Mouse (Mus musculus) midbrain, embryonic 13.5 days (tissue): ENCODE measurements around the gene Atp5f1. TPM values are rescaled to one million over a fixed set of nuclear protein-coding genes. Genes with fewer than 3 reads are reported as not detected.

Source experiments
- ATAC-seq: fragments of 200-750 bp; cut with Nextera tagmentation; 2 replicates; pipeline ENCODE4 v1.8.0; 2017; ENCODE audit warnings: mild to moderate bottlenecking, moderate TSS enrichment, moderate library complexity
- H3K27ac ChIP-seq: fragments of 300-500 bp; sonication (generic); 2 replicates; pipeline ENCODE4 v1.5.1; 2015; ENCODE audit warnings: inconsistent platforms, mild to moderate bottlenecking, moderate library complexity
- H3K27me3 ChIP-seq: fragments of 300-500 bp; sonication (generic); 2 replicates; pipeline ENCODE4 v1.6.1; 2015; ENCODE audit warnings: mild to moderate bottlenecking, inconsistent platforms
- H3K36me3 ChIP-seq: fragments of 300-500 bp; sonication (generic); 2 replicates; pipeline ENCODE4 v1.6.1; 2015; ENCODE audit warnings: mild to moderate bottlenecking, inconsistent platforms
- H3K4me1 ChIP-seq: fragments of 300-500 bp; sonication (generic); replicated peaks from 2 replicates; pipeline ENCODE4 v1.6.1; 2015; ENCODE audit warnings: inconsistent platforms
- H3K4me2 ChIP-seq: fragments of 300-500 bp; sonication (generic); replicated peaks from 2 replicates; pipeline ENCODE4 v1.6.1; 2015; ENCODE audit warnings: moderate library complexity, mild to moderate bottlenecking, inconsistent platforms
- H3K4me3 ChIP-seq: fragments of 300-500 bp; sonication (generic); replicated peaks from 2 replicates; pipeline ENCODE4 v1.5.1; 2015; ENCODE audit warnings: mild to moderate bottlenecking, inconsistent platforms
- H3K9ac ChIP-seq: fragments of 300-500 bp; sonication (generic); replicated peaks from 2 replicates; pipeline ENCODE4 v1.6.1; 2015; ENCODE audit warnings: mild to moderate bottlenecking, inconsistent platforms
- H3K9me3 ChIP-seq: fragments of 300-500 bp; sonication (generic); 2 replicates; pipeline ENCODE4 v1.6.1; 2016; ENCODE audit warnings: mild to moderate bottlenecking, inconsistent platforms
- WGBS: fragments of 180-500 bp; shearing (Covaris S2); methylation state at CpG from one replicate; pipeline ENCODE4 v1.1.7; 2015; 5-methylcytosine and 5-hydroxymethylcytosine counted together
- polyA plus RNA-seq: library from polyadenylated mRNA; unstranded; fragments of >200 nt; fragmentation: Nextera tagmentation; extraction: Ambion mirVana; gene quantifications from 2 replicates; pipeline ENCODE4 v1.2.1, GENCODE M21; 2015

Gene Atp5f1
- polyA plus RNA-seq, 1 experiment from 2014 or later = 541 TPM

DNA sequence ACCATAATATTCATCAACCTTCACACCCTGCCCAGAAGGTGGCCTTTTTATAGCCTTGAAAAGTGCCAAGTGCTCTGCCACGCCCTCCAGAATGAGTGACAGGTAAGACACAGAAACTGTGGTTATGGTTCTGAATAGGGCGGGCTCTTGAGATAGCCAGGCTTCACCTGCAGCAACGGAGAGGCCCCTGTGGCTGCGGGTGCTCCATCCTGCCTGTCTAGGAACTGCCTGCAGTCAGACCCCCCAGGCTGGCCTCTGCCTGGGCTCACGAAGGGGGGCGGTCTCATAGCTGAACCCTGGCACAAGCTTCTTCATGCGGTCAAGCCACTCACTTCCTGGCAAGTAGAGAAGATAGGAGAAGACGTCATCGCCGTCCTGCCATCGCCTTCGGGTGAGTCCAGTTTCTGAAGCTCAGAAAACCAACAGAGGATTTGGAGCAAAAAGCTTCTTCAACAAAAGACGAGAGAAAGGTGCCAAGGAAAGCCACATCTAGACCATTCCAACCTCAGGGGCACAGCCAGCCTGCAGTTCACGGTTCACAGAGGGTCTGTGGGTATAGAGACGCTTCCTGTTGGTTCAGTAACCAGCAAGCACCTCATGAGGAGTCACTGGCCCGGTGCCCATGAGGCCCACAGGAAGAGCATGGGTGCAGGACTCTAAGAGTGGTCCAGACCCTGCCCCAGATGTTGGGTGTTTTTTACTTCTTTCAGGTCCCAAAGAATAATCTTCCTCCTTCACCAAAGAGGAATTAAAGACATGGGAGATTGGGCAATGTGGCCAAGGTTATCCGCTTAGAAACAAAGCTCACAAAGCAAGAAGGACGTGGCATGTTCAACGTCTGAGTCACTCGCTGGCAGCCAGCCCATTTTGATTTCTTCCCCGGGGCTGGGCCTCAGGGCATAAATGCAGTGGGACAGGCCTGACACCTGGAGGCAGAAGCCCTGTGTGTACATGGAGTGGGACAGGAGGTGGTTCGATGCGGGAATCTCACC lies 65.0 kb downstream of the Atp5f1 start:
- Histone ChIP-seq H3K9ac (no peak overlapping the region; the same call in 1 of the 2 replicates), H3K27me3 (no peaks in the 10 kb centered on the region), H3K4me1 (no peaks in the 10 kb centered on the region), H3K27ac (no peak overlapping the region), H3K4me3 (no peak overlapping the region), H3K36me3 (no peaks in the 10 kb centered on the region), H3K4me2 (no peak overlapping the region), H3K9me3 (no peaks in the 10 kb centered on the region)
- ATAC-seq = no peak
- 83% methylated on average over 23 of the region's 23 CpGs for WGBS

- no peaks in the 10 kb centered on the region for H3K27me3 ChIP-seq
- H3K4me3 ChIP-seq = no peak overlapping the region
- ATAC-seq = no peak
- H3K9me3 ChIP-seq = no peaks in the 10 kb centered on the region
- H3K9ac ChIP-seq = no peak overlapping the region
- H3K4me2 ChIP-seq = no peak overlapping the region
- 78% methylated on average over 6 of the region's 6 CpGs for WGBS
- no peaks in the 10 kb centered on the region for H3K4me1 ChIP-seq
- no peak overlapping the region for H3K27ac ChIP-seq
- no peaks in the 10 kb centered on the region for H3K36me3 ChIP-seq
These were observed 65.9 kb downstream of the Atp5f1 start for GRCm38 (mm10) chr3:105893941-105894391.

Other genes with a start within 250 kb of the Atp5f1 start
- gene Rap1a, start 158.8 kb downstream of the Atp5f1 start, polyA plus RNA-seq = 74.3 and 76.1 TPM in 2 replicates
- 0.24 TPM in 1 of 2 replicates, not detected in the other for gene Adora3, start 89.2 kb downstream of the Atp5f1 start, polyA plus RNA-seq
- not detected in 2 replicates for gene Tmigd3, start 89.2 kb downstream of the Atp5f1 start, polyA plus RNA-seq
- gene I830077J02Rik, start 27.4 kb downstream of the Atp5f1 start, polyA plus RNA-seq = 0.39 and 0.41 TPM in 2 replicates
- 107 TPM in 2 replicates for gene Wdr77, start 730 bp downstream of the Atp5f1 start, polyA plus RNA-seq
- 3.4 and 4.4 TPM in 2 replicates for gene Ovgp1, start 13.6 kb upstream of the Atp5f1 start, polyA plus RNA-seq
- 1.8 and 3.3 TPM in 2 replicates for gene Pifo, start 54.5 kb upstream of the Atp5f1 start, polyA plus RNA-seq
- not detected in 2 replicates for gene Chil5, start 72.7 kb upstream of the Atp5f1 start, polyA plus RNA-seq
- 0.15 and 0.27 TPM in 2 replicates for gene Chia1, start 153.1 kb upstream of the Atp5f1 start, polyA plus RNA-seq
- gene Chil3, start 207.5 kb upstream of the Atp5f1 start, polyA plus RNA-seq = not detected in 2 replicates